Mouse (Mus musculus) bone marrow, adult 2 months (tissue): Measurements from ENCODE around the gene Mrvi1.

ENCODE experiments used
- CTCF ChIP-seq: fragments of 200-500 bp; IDR thresholded peaks from 2 replicates; pipeline ENCODE4 v1.5.1; 2011; ENCODE audit warnings: low read length, control low read depth; ENCODE audit not compliant: control insufficient read depth, insufficient read depth
- POLR2A ChIP-seq: fragments of 200-500 bp; IDR thresholded peaks from 2 replicates; pipeline ENCODE4 v1.6.1; 2011; ENCODE audit warnings: low read depth, mild to moderate bottlenecking, control low read depth, low read length, borderline replicate concordance; ENCODE audit not compliant: control insufficient read depth

DNA sequence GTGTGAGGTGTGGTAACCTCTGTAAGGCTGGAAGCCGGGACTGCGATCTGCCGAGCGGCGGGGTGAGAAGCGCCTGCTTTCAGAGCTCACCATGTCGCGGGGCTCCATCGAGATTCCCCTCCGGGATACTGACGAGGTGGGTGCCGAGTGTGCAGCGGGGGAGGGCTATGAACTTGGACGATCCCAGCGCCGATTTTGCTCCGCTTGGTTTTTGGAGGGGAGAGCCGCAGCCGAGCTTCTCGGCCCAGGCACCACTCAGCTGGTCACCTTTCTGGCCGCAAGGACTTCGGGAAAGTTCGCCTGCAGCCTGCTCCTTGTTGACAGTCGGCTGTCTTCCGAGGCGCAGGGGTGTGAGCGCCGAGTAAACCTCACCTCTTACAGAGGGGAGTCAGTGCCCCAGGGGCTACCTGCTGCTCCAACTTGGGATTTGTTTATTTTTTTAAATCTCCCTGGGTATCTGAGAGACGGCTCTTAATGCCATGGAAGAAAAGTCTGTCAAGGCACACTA is 46.8 kb upstream of the Mrvi1 start:
- TF ChIP-seq CTCF: no peak
- TF ChIP-seq POLR2A: no peak
